Mouse (Mus musculus): ENCODE measurements at regions not wholly inside any gene's neighbourhood (a gene's known extent, or its start where the extent isn't known, plus 50 kb on each side); places are given as distances from the start of the nearest gene placed in this dataset.
"Not testable (repeated sequence)": the region's sequence is repeated elsewhere in the genome, so short reads cannot be mapped to it uniquely, and the experiment has no call there.

DNA sequence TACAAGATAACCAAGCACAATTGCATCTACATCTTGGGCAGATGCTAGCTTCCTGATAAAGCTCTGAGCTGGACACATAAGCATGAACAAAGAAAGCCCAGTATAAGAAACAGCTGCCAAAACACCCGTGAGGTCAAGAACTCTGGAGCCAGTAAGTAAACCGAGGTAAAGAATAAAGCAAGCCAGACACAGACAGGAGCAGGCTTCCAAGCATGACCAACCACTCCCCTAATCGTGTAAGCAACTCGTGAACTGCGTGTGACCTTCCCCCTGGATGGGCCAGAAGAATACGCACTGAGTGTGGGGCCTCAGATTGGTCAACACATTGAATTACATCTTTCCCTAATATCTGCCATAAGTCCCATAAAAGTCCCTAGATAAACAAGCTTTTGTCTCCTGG lies 170.1 kb downstream of the Rchy1 start:
- Histone ChIP-seq H3K4me3 (no peak overlapping the region), H3K36me3 (no peaks in the 10 kb centered on the region), H3K4me1 (replicated peaks) (no peaks in the 10 kb centered on the region), H3K9ac (no peak overlapping the region), H3K27me3 (no peaks in the 10 kb centered on the region), H3K27ac (no peak overlapping the region), H3K9me3 (replicated peaks) (no peaks in the 10 kb centered on the region), H3K4me2 (no peak overlapping the region)
- ATAC-seq (replicated peaks; ENCODE audit: insufficient number of reproducible peaks, insufficient read depth, low FRiP score, low read depth): no peak
- 70% methylated on average over 6 of the region's 6 CpGs for WGBS

DNA sequence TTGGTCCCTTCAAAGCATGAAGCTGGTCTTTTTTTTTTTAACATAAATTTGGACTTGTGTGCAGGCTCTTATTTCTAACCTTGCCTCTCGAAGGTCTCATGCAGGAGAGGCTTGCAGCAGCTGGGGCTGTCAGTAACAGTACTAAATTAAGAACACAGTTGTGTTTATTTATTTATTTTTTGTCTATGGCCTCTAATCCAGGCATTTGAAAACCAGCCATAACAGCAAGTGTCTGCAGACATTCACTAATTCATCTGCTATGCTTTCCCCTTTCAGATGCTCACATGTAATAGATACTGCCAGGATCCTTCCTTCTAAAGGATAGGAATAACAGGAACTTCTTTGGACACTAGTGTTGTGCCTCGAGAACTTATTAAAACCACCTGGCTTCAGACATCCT lies 172.5 kb downstream of the Rchy1 start:
- no peak for ATAC-seq (replicated peaks; ENCODE audit: insufficient number of reproducible peaks, insufficient read depth, low FRiP score, low read depth)
- 51% methylated on average over 2 of the region's 2 CpGs for WGBS
- no peaks in the 10 kb centered on the region for H3K36me3 ChIP-seq
- no peaks in the 10 kb centered on the region for H3K4me1 ChIP-seq (replicated peaks)
- H3K4me2 ChIP-seq: no peak overlapping the region
- H3K27me3 ChIP-seq: no peaks in the 10 kb centered on the region
- no peaks in the 10 kb centered on the region for H3K9me3 ChIP-seq (replicated peaks)
- no peak overlapping the region for H3K9ac ChIP-seq
- H3K27ac ChIP-seq: no peak overlapping the region
- no peak overlapping the region for H3K4me3 ChIP-seq

DNA sequence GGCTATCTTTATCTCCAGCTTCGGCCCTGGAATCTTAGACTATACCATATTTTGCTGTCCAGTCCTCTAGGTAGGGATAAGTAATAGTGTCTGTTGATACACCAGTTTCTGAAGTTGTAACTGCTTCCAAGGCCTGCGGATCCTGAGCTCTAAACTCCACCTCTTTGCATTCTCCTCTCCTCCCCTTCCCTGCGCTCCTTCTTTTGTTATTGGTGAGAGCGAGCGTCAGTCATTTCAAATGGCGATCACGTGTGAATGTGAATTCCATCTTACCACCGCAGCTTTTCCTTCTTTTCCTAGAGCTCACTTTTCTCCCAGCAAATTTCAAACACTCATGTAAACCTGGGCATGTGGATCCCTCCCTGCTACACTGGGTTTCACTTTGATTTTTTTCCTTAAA lies 178.9 kb downstream of the Rchy1 start:
- Histone ChIP-seq H3K4me1 (replicated peaks) (no peaks in the 10 kb centered on the region), H3K9ac (no peak overlapping the region), H3K9me3 (replicated peaks) (no peaks in the 10 kb centered on the region), H3K36me3 (no peaks in the 10 kb centered on the region), H3K4me3 (no peak overlapping the region), H3K27ac (no peak overlapping the region), H3K4me2 (no peak overlapping the region), H3K27me3 (no peaks in the 10 kb centered on the region)
- 85% methylated on average over 8 of the region's 8 CpGs for WGBS
- ATAC-seq (replicated peaks; ENCODE audit: insufficient number of reproducible peaks, insufficient read depth, low FRiP score, low read depth): no peak

DNA sequence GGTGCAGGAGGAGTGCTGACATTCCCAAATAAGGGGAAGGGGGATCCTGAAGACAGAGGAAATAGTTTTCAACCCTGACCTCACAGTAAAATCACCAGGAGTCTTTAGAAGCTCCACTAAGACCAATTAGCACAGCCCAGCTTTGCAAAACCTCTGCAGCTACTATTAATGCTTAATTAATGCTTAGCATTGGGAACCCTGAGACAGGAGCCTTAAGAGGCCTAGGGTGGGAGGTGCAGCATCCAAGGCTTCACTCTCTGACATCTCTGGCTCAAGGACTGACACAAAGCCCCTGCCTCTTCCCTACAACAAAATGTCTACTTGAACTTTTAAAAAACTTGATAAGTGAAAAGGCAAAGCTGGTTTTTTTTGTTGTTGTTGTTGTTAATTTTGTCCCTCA lies 185.9 kb downstream of the Rchy1 start:
- H3K4me1 ChIP-seq (replicated peaks): no peaks in the 10 kb centered on the region
- H3K4me2 ChIP-seq: no peak overlapping the region
- no peaks in the 10 kb centered on the region for H3K9me3 ChIP-seq (replicated peaks)
- no peak for ATAC-seq (replicated peaks; ENCODE audit: insufficient number of reproducible peaks, insufficient read depth, low FRiP score, low read depth)
- no peak overlapping the region for H3K27ac ChIP-seq
- no peak overlapping the region for H3K4me3 ChIP-seq
- H3K27me3 ChIP-seq: no peaks in the 10 kb centered on the region
- no peak overlapping the region for H3K9ac ChIP-seq
- H3K36me3 ChIP-seq: no peaks in the 10 kb centered on the region

DNA sequence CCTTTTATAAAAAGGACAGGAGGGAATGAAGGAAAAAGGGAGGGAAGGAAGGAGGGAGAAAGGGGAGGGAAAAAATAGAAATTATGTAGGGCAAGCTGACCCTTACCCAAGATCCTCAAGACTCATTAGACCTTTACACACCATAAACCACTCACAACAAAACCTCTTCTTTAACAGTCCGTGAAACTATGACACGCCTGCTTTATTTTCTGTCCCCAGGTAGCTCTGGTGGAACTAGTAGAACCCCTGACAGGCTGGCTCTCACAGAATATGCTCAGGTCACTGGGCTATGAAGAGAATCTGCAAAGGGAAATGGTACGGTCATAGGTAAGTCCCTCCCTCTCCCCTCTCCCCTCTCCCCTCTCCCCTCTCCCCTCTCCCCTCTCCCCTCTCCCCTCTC lies 188.8 kb downstream of the Rchy1 start:
- no peak for ATAC-seq (replicated peaks; ENCODE audit: insufficient number of reproducible peaks, insufficient read depth, low FRiP score, low read depth)
- no peaks in the 10 kb centered on the region for H3K36me3 ChIP-seq
- H3K27me3 ChIP-seq: no peaks in the 10 kb centered on the region
- H3K9ac ChIP-seq: no peak overlapping the region
- WGBS: 80% methylated on average over 3 of the region's 3 CpGs
- H3K9me3 ChIP-seq (replicated peaks): no peaks in the 10 kb centered on the region
- no peak overlapping the region for H3K4me2 ChIP-seq
- H3K27ac ChIP-seq: no peak overlapping the region
- no peak overlapping the region for H3K4me3 ChIP-seq
- no peaks in the 10 kb centered on the region for H3K4me1 ChIP-seq (replicated peaks)

DNA sequence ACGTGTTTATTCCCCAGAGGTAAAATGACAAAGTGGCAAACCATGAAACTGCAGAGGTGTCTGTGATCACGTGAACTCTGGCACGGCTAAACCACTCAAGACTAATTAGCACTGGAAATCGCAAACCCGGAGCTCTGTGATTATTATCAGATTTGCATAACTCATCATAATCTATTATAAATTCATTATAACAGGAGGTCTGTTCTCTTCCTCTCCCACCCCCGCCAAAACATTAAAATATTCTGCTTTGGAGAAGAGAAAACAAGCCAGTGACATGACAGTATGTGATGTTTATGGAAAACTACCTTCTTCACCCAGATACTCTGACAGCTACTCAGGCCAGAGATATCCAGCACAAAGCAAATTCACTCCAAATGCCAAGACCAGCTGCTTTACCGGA lies 195.0 kb downstream of the Rchy1 start:
- Histone ChIP-seq H3K9ac (no peak overlapping the region), H3K9me3 (replicated peaks) (no peaks in the 10 kb centered on the region), H3K27me3 (no peaks in the 10 kb centered on the region), H3K4me1 (replicated peaks) (no peaks in the 10 kb centered on the region), H3K4me3 (no peak overlapping the region), H3K4me2 (no peak overlapping the region), H3K36me3 (no peaks in the 10 kb centered on the region), H3K27ac (no peak overlapping the region)
- no peak for ATAC-seq (replicated peaks; ENCODE audit: insufficient number of reproducible peaks, insufficient read depth, low FRiP score, low read depth)
- 78% methylated on average over 7 of the region's 7 CpGs for WGBS

DNA sequence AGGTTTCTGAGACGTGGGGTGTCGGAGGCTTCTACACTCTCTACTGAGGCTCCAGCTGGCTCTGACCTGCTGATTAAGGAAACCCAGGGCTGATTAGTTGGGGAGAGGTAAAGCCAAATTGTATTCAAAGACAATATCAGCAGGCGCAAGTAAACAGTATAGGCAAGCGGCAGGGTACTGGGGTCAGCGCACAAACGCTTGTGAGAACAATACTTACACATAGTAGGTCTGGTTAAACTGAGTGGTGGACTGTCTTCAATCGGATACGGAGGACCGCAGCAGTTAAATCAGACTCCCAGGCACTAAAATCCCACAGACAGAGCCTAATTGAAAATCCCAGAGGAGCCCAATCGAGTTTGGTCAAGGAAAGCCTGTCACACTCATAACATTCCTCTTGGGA lies 195.8 kb downstream of the Rchy1 start:
- H3K36me3 ChIP-seq: no peaks in the 10 kb centered on the region
- no peaks in the 10 kb centered on the region for H3K27me3 ChIP-seq
- H3K9me3 ChIP-seq (replicated peaks): no peaks in the 10 kb centered on the region
- WGBS: 64% methylated on average over 10 of the region's 10 CpGs
- no peak overlapping the region for H3K9ac ChIP-seq
- H3K4me2 ChIP-seq: no peak overlapping the region
- no peak overlapping the region for H3K4me3 ChIP-seq
- ATAC-seq (replicated peaks; ENCODE audit: insufficient number of reproducible peaks, insufficient read depth, low FRiP score, low read depth): no peak
- no peaks in the 10 kb centered on the region for H3K4me1 ChIP-seq (replicated peaks)
- no peak overlapping the region for H3K27ac ChIP-seq

DNA sequence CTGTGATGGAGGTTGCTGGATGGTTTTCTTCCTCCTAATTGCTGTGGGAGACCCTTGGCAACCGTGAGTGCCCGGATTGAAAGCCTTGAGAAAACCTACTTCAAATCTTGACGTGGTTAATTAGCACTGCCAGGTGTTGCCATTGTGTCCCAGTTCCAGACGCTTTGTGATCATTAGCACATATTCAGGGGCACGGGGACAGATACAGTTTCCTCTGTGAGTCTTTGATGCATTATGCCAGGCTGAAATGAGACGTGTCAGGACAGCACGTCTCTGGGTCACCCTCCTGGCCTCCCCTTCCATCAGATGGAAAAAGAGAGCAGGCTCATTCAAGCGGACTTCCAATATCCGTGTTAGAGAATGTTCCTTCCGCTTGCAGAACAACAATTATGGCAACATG lies 198.2 kb downstream of the Rchy1 start:
- Histone ChIP-seq H3K27ac (no peak overlapping the region), H3K27me3 (no peaks in the 10 kb centered on the region), H3K4me3 (no peak overlapping the region), H3K9ac (no peak overlapping the region), H3K4me1 (replicated peaks) (no peaks in the 10 kb centered on the region), H3K36me3 (no peaks in the 10 kb centered on the region), H3K9me3 (replicated peaks) (no peaks in the 10 kb centered on the region), H3K4me2 (no peak overlapping the region)
- WGBS: 76% methylated on average over 10 of the region's 10 CpGs
- ATAC-seq (replicated peaks; ENCODE audit: insufficient number of reproducible peaks, insufficient read depth, low FRiP score, low read depth): no peak

DNA sequence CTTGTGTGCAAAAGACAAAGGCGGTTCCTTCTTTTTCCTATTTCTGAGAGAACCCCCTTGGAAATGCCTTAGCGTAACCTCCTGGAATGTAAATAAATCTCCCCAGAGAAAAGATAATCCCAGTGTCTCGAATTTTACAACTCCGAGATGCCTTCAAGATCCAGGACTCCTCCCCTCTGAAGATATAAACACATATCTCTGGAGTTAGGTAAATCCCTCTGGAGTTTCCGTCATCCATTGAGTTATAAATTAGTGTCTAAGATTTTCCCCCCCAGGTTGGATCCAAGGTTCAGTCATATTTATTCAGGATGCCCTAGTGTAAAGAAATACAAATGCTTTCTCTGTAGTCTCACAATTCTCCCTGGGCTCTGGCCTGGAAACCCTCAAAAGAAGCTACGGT lies 200.3 kb downstream of the Rchy1 start:
- 59% methylated on average over 6 of the region's 6 CpGs for WGBS
- H3K27ac ChIP-seq: no peak overlapping the region
- no peak overlapping the region for H3K4me2 ChIP-seq
- H3K36me3 ChIP-seq: no peaks in the 10 kb centered on the region
- no peak overlapping the region for H3K9ac ChIP-seq
- no peak for ATAC-seq (replicated peaks; ENCODE audit: insufficient number of reproducible peaks, insufficient read depth, low FRiP score, low read depth)
- H3K27me3 ChIP-seq: no peaks in the 10 kb centered on the region
- H3K9me3 ChIP-seq (replicated peaks): no peaks in the 10 kb centered on the region
- H3K4me1 ChIP-seq (replicated peaks): no peaks in the 10 kb centered on the region
- no peak overlapping the region for H3K4me3 ChIP-seq

DNA sequence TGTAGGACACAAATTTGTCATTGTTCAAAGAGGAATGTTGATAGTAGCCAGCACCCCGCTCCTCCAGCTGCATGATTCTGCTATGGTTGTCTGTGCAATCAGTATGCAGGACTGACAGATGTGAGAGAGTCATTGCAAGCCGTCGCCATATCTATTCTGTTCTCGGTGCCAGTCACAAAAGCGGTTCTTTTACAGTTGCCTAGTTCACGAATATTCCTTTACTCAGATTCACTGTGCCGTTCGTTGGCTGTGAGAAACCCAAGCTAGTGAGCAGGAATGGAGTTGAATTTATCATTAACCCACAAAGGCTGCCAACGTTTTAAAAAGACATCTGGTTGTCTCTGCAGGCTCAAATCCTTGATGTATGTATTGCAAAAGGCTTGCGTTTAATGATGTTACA lies 206.9 kb downstream of the Rchy1 start:
- WGBS: 43% methylated on average over 10 of the region's 10 CpGs
- H3K27me3 ChIP-seq: no peaks in the 10 kb centered on the region
- H3K9ac ChIP-seq: no peak overlapping the region
- H3K36me3 ChIP-seq: no peaks in the 10 kb centered on the region
- no peak overlapping the region for H3K27ac ChIP-seq
- ATAC-seq (replicated peaks; ENCODE audit: insufficient number of reproducible peaks, insufficient read depth, low FRiP score, low read depth): no peak
- H3K9me3 ChIP-seq (replicated peaks): no peaks in the 10 kb centered on the region
- peaks cover 7% of the 10 kb centered on the region for H3K4me1 ChIP-seq (replicated peaks)
- H3K4me2 ChIP-seq: no peak overlapping the region
- no peak overlapping the region for H3K4me3 ChIP-seq

DNA sequence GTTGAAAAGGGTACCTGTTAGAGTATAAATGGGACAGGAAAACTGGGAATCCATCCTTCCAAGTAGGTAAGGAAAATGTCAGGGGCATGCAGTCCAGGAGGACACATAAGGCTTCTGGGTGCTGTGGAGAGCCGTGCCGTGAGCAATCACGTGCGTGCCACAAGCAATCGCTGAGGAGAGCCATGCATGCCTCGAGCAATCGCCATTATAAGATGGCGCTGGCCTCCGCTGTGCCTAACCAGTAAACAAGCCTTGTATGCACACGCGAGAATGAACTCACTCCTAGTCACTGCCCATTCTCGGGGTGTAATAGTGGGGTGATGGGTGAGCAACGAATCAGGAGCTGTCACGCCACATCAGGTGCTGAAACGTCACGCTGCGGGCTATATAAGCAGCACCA lies 210.0 kb downstream of the Rchy1 start:
- not testable (repeated sequence) for H3K4me1 ChIP-seq (replicated peaks); H3K27me3 ChIP-seq; H3K4me2 ChIP-seq; H3K9me3 ChIP-seq (replicated peaks); H3K36me3 ChIP-seq; ATAC-seq (replicated peaks; ENCODE audit: insufficient number of reproducible peaks, insufficient read depth, low FRiP score, low read depth); H3K4me3 ChIP-seq; H3K27ac ChIP-seq; H3K9ac ChIP-seq
- 90% methylated on average over 17 of the region's 17 CpGs for WGBS

DNA sequence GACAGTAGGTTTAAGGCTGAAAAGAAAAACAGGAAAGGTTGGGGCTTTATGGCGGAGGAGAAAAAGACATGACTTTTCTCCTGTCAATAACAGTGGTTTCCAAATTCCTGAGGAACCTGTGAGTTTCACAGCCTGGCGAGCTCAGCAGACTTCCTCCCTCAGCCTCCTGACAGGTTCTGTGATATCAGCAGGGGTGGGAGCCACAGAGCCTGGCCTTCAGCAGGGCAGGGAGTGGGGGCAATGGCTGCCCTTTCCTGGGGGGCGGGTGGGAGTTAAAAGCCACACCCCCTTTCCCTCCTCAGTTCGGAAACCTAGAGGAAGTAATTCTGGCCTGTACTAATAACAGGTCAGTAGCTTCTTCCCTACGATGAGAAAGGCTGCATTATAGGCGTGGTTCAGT lies 211.7 kb downstream of the Rchy1 start:
- ATAC-seq (replicated peaks; ENCODE audit: insufficient number of reproducible peaks, insufficient read depth, low FRiP score, low read depth): no peak
- H3K9me3 ChIP-seq (replicated peaks): no peaks in the 10 kb centered on the region
- H3K4me3 ChIP-seq: no peak overlapping the region
- WGBS: 50% methylated on average over 6 of the region's 6 CpGs
- no peak overlapping the region for H3K27ac ChIP-seq
- peaks cover 7% of the 10 kb centered on the region for H3K4me1 ChIP-seq (replicated peaks)
- no peak overlapping the region for H3K9ac ChIP-seq
- no peaks in the 10 kb centered on the region for H3K27me3 ChIP-seq
- no peaks in the 10 kb centered on the region for H3K36me3 ChIP-seq
- H3K4me2 ChIP-seq: no peak overlapping the region

DNA sequence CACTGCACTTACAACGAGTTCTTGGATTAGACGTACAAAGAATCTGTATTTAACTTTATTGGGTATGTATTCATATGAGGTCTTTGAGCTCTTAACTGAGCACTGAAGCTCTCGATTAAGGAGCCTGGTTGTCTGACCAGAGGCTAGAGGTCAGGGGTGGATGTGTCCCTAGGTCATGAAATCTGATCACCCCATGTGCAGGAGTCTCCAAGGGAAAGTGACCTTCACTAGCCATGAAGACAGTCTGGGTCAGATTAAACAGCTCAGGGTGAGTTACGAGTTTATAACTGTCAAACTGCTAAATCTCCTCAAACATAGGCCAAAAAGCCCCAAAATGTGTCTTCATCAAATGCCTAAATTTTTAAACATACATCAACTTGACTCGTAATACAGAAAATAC lies 216.8 kb downstream of the Rchy1 start:
- Histone ChIP-seq H3K9ac (no peak overlapping the region), H3K27me3 (no peaks in the 10 kb centered on the region), H3K4me3 (no peak overlapping the region), H3K36me3 (no peaks in the 10 kb centered on the region), H3K9me3 (replicated peaks) (no peaks in the 10 kb centered on the region), H3K27ac (no peak overlapping the region), H3K4me1 (replicated peaks) (peaks cover under 1% of the 10 kb centered on the region), H3K4me2 (no peak overlapping the region)
- ATAC-seq (replicated peaks; ENCODE audit: insufficient number of reproducible peaks, insufficient read depth, low FRiP score, low read depth): no peak
- 70% methylated on average over 5 of the region's 5 CpGs for WGBS

Data from heart, embryonic 15.5 days (tissue).